Mouse (Mus musculus): ENCODE measurements around the gene Cyp21a1. TPM values are rescaled to one million over a fixed set of nuclear protein-coding genes. Genes with fewer than 3 reads are reported as not detected.
"Not testable (repeated sequence)": the region's sequence is repeated elsewhere in the genome, so short reads cannot be mapped to it uniquely, and the experiment has no call there.

The Cyp21a1 gene
- polyA plus RNA-seq (2015; fragmentation: Nextera tagmentation; extraction: Ambion mirVana): 0.06 and 15.4 TPM in 2 replicates

DNA sequence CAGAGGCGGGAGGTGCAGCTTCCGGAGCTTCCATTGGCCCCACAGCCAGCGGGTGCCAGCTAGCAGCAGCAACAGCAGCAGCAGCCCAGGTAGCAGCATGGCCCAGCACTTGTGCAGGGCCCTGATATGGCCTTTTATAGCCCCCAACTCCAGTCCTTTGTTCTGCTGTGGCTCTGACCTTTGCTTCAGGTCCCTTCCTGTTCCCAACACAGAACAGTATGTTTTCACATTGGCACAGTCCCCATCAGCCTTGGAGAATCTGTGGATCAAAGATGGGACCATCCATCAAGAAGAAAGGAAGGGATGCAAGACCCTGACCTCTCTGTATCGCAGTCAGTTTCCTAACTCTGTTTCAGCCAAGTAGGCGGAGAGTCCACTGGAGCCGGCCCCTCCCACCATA, at the start of gene Cyp21a1:
Cyp21a1 (minus strand) TSS at position 261 of the 400 bp plus-strand sequence.
- H3K27me3 ChIP-seq (replicated peaks; ENCODE audit: control insufficient read depth, insufficient read depth, low read length); H3K4me2 ChIP-seq (ENCODE audit: low read depth, low read length); H3K4me3 ChIP-seq (ENCODE audit: low read length); H3K36me3 ChIP-seq (ENCODE audit: control insufficient read depth, insufficient read depth, low read length); ATAC-seq; H3K4me1 ChIP-seq (ENCODE audit: control insufficient read depth, insufficient read depth, low read length); H3K27ac ChIP-seq (ENCODE audit: low read length); H3K9ac ChIP-seq (ENCODE audit: low read depth, low read length); H3K9me3 ChIP-seq (ENCODE audit: control insufficient read depth, low read length): not testable (repeated sequence)
- WGBS: 90% methylated on average over 4 of the region's 6 CpGs

DNA sequence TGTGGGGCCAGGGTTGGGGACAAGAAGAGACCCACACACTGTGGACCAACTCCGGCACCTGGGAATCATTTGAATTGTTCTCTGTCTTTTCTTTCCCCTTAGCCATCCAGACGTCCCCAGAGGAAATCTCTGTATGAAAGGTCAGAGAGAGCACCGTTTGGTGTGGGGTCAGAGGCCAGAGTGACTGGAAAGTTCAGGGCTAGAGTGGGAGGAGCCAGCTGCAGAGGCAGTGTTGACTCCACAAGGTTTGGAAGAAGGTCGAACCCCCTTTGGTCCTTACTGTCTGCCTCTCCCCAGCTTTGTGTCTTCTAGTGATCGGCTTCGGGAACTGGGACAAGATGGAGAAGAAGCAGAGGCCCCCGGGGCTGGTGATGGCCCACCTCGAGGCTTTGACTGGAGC, 49.1 kb upstream of the Cyp21a1 start:
- Histone ChIP-seq H3K27ac (ENCODE audit: low read length) (no peak overlapping the region), H3K4me3 (ENCODE audit: low read length) (no peak overlapping the region), H3K36me3 (ENCODE audit: control insufficient read depth, insufficient read depth, low read length) (peaks cover 12% of the 10 kb centered on the region), H3K4me1 (ENCODE audit: control insufficient read depth, insufficient read depth, low read length) (peaks cover 19% of the 10 kb centered on the region), H3K9me3 (ENCODE audit: control insufficient read depth, low read length) (no peaks in the 10 kb centered on the region), H3K9ac (ENCODE audit: low read depth, low read length) (no peak overlapping the region; the same call in 1 of the 2 replicates), H3K27me3 (replicated peaks; ENCODE audit: control insufficient read depth, insufficient read depth, low read length) (no peaks in the 10 kb centered on the region), H3K4me2 (ENCODE audit: low read depth, low read length) (no peak overlapping the region)
- ATAC-seq: no peak
- WGBS: 77% methylated on average over 8 of the region's 8 CpGs

DNA sequence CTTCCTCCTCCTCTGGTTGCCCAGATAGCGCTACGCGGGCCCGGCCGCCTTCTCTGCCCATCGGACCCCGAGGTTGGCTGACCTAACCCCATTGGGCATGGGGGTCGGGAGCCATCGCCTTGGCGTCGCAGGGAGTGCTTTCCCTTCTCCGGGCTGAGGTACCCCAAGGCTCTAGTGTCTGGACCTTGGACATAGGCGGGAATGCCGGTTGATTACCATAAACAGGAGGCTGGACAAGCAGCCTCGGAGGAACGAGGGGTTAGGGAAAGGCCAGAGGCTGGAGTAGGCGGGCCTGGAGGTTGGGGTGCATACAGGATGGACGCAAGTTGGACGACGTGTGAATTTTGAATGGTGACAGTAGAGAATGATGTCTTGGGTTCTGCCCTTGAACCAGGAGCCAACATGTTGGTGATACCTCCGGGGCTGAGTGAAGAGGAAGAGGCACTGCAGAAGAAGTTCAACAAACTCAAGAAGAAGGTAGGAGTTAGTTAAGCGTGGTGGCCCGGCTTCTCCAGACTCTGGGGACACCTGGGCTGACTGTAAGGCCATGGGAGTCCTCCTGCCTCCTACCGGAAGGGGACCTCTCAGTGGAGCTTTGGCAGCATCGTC, 46.3 kb upstream of the Cyp21a1 start:
- H3K36me3 ChIP-seq (ENCODE audit: control insufficient read depth, insufficient read depth, low read length): peaks cover 12% of the 10 kb centered on the region

DNA sequence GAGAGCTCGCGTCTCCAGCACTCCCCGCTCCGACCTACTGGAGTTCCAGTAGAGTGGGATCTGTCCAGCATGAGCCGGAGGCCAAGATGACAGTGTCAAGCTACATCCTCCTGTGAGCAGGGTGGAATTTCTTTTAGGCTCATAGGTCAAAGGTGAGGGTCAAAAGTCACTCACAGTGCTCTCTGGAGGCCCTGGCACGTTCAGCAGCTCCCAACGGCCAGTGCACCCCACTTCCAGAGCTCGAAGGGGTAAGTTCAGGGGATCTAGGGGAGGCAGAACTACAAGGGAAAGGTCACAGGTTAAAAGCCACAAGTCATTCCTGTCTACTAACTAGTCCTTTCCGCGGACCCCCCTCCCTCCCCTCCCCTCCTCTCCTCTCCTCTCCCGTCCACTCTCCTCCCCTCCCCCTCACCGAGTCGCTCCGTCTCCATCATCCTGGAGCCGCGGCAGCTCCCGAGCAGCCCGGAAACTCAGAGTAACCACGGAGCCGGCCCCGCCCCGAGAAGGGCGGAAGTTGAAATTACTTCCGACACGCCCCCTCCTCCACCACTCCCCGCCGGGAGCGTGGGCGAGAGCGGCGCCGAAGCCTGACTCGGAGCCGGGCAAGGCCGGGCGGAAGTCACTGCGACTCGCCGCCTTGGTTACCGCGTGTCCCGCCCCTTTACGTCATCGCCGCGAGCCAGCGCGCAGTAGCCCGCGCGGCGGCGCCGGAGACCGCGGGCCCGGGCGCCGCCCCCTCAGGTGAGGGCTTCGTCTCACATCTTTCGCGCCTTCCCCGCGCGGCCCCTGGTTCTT, 45.6 kb upstream of the Cyp21a1 start, which contains the start of the genes Skiv2l and Nelfe:
Skiv2l (minus strand) TSS at position 489 of the 795 bp plus-strand sequence.
Nelfe (plus strand) TSS at position 670 of the 795 bp plus-strand sequence.
- H3K4me1 ChIP-seq (ENCODE audit: control insufficient read depth, insufficient read depth, low read length): peaks cover 19% of the 10 kb centered on the region
- peak within 1 kb of the TSS; percentile 88 for H3K4me2 ChIP-seq (ENCODE audit: low read depth, low read length)
- under 1% methylated on average over 64 of the region's 65 CpGs for WGBS
- H3K36me3 ChIP-seq (ENCODE audit: control insufficient read depth, insufficient read depth, low read length): peaks cover 13% of the 10 kb centered on the region
- H3K27ac ChIP-seq (ENCODE audit: low read length): peak within 1 kb of the TSS; percentile 72
- H3K27me3 ChIP-seq (replicated peaks; ENCODE audit: control insufficient read depth, insufficient read depth, low read length): no peaks in the 10 kb centered on the region
- peak within 1 kb of the TSS; percentile 84 for H3K9ac ChIP-seq (ENCODE audit: low read depth, low read length)
- no peaks in the 10 kb centered on the region for H3K9me3 ChIP-seq (ENCODE audit: control insufficient read depth, low read length)
- peak; percentile 98 for ATAC-seq
- H3K4me3 ChIP-seq (ENCODE audit: low read length): peak within 1 kb of the TSS; percentile 76

More for the DNA sequence above, 46.3 kb upstream of the Cyp21a1 start:
- H3K27me3 ChIP-seq (replicated peaks; ENCODE audit: control insufficient read depth, insufficient read depth, low read length): no peaks in the 10 kb centered on the region
- peak; percentile 70 for ATAC-seq
- no peaks in the 10 kb centered on the region for H3K9me3 ChIP-seq (ENCODE audit: control insufficient read depth, low read length)
- H3K27ac ChIP-seq (ENCODE audit: low read length): peak overlapping the region; percentile 72
- peak overlapping the region; percentile 76 for H3K4me3 ChIP-seq (ENCODE audit: low read length)
- H3K4me1 ChIP-seq (ENCODE audit: control insufficient read depth, insufficient read depth, low read length): peaks cover 19% of the 10 kb centered on the region
- H3K9ac ChIP-seq (ENCODE audit: low read depth, low read length): peak overlapping the region; percentile 84
- under 1% methylated on average over 25 of the region's 25 CpGs for WGBS
- peak overlapping the region; percentile 84 for H3K4me2 ChIP-seq (ENCODE audit: low read depth, low read length)

DNA sequence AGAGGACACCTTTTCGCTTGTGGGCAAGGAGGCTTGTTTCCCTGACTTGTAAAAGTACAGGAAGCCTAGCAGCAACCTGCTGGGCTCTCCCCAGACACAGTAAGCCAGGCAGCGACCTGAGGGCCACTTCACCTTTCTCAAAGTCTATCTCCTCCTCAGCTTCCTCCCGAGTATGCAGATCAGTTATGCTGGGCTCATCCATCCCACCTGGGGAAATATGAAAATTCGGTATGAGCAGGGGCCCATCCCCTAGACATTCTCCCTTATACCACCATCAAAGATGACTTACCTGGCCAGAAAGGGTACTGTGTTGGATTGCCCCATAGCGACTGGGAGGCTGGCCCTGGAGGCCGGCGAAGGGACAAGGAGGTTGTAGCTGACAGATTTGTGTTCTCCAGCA, 43.3 kb upstream of the Cyp21a1 start:
- Histone ChIP-seq H3K36me3 (ENCODE audit: control insufficient read depth, insufficient read depth, low read length) (peaks cover 13% of the 10 kb centered on the region; the same call in 1 of the 2 replicates), H3K4me1 (ENCODE audit: control insufficient read depth, insufficient read depth, low read length) (peaks cover 19% of the 10 kb centered on the region)

DNA sequence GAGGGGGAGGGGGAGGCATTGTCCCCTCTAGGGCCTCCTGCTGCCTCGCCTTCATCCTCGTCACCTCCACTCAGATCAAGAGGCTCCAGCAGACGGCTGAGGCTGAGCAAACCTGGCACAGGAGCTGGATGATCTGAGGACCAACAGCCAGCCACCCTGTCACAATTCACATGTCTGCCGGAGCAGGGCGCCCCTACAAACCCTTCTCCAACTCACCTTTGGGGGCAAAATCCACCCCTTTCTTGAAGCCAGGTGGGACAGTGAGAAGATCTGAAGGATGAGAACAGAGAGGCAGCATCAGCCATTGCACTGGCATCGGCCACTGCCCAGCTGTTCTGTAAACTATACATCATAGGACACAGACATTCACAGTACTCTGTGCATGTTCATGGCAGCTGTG, 42.8 kb upstream of the Cyp21a1 start:
- no peak overlapping the region for H3K9ac ChIP-seq (ENCODE audit: low read depth, low read length)
- H3K4me1 ChIP-seq (ENCODE audit: control insufficient read depth, insufficient read depth, low read length): peaks cover 19% of the 10 kb centered on the region
- 86% methylated on average over 6 of the region's 6 CpGs for WGBS
- H3K9me3 ChIP-seq (ENCODE audit: control insufficient read depth, low read length): no peaks in the 10 kb centered on the region
- no peak overlapping the region for H3K27ac ChIP-seq (ENCODE audit: low read length)
- H3K4me2 ChIP-seq (ENCODE audit: low read depth, low read length): no peak overlapping the region
- peaks cover 15% of the 10 kb centered on the region; the same call in 1 of the 2 replicates for H3K36me3 ChIP-seq (ENCODE audit: control insufficient read depth, insufficient read depth, low read length)
- no peaks in the 10 kb centered on the region for H3K27me3 ChIP-seq (replicated peaks; ENCODE audit: control insufficient read depth, insufficient read depth, low read length)
- no peak for ATAC-seq
- no peak overlapping the region for H3K4me3 ChIP-seq (ENCODE audit: low read length)

More for the DNA sequence above, 43.3 kb upstream of the Cyp21a1 start:
- Histone ChIP-seq H3K4me2 (ENCODE audit: low read depth, low read length) (no peak overlapping the region), H3K4me3 (ENCODE audit: low read length) (no peak overlapping the region), H3K27me3 (replicated peaks; ENCODE audit: control insufficient read depth, insufficient read depth, low read length) (no peaks in the 10 kb centered on the region), H3K27ac (ENCODE audit: low read length) (no peak overlapping the region), H3K9me3 (ENCODE audit: control insufficient read depth, low read length) (no peaks in the 10 kb centered on the region), H3K9ac (ENCODE audit: low read depth, low read length) (no peak overlapping the region)
- ATAC-seq: no peak
- WGBS: 93% methylated on average over 7 of the region's 7 CpGs

DNA sequence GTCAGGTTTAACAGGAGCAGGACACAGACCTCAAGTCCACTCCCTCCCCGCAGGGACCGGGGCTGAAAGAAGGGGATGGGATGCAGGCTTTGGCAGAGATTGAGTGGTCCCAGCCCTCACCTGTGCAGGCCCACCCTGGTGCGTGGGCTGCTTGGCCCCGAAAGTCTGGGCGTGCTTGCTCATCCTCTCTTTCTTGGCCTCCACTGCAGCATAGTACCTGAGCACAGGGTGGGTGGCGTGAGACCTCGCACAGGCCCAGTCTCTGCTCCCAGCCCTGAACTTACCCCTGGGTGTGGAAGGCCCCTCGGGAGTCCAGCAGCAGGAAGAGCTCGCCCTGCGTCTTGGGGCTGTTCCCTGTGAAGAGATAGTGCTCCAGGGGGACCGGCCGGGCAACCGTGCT, 40.5 kb upstream of the Cyp21a1 start:
- no peak for ATAC-seq

DNA sequence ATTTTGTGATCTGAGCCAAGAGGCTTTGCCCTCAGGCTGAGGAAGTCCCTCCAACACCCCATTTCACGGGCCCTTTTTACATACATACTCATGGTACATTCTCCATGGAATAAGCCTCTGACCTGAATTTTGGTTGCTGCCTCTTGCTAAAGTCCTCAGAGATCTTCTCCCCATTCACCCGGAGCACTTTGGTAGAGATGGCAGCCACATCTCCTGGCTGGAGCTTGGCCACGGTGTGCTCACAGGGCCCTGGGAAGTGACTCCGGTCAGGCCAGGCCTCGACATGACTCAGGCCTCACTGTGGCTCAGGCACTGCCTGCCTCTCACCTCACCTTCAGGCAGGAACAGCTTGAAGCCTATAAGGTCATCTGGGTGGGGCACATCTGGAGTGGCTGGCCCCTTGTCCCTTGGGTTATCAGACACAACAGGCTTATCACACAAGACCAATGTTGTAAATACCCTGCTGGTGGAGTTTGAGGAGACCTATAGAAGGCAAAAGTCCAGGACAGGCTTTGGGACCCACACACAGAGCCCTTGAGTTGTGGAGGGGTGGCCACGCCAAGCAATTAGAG, 36.5 kb upstream of the Cyp21a1 start:
- H3K27ac ChIP-seq (ENCODE audit: low read length): no peak overlapping the region
- 84% methylated on average over 6 of the region's 6 CpGs for WGBS
- ATAC-seq: no peak
- peaks cover 29% of the 10 kb centered on the region for H3K36me3 ChIP-seq (ENCODE audit: control insufficient read depth, insufficient read depth, low read length)
- H3K4me1 ChIP-seq (ENCODE audit: control insufficient read depth, insufficient read depth, low read length): peaks cover 11% of the 10 kb centered on the region
- H3K27me3 ChIP-seq (replicated peaks; ENCODE audit: control insufficient read depth, insufficient read depth, low read length): no peaks in the 10 kb centered on the region
- no peaks in the 10 kb centered on the region for H3K9me3 ChIP-seq (ENCODE audit: control insufficient read depth, low read length)
- no peak overlapping the region for H3K4me3 ChIP-seq (ENCODE audit: low read length)
- no peak overlapping the region for H3K4me2 ChIP-seq (ENCODE audit: low read depth, low read length)
- H3K9ac ChIP-seq (ENCODE audit: low read depth, low read length): no peak overlapping the region

More for the DNA sequence above, 40.5 kb upstream of the Cyp21a1 start:
- Histone ChIP-seq H3K9ac (ENCODE audit: low read depth, low read length) (no peak overlapping the region), H3K27ac (ENCODE audit: low read length) (no peak overlapping the region), H3K9me3 (ENCODE audit: control insufficient read depth, low read length) (no peaks in the 10 kb centered on the region), H3K4me2 (ENCODE audit: low read depth, low read length) (no peak overlapping the region), H3K36me3 (ENCODE audit: control insufficient read depth, insufficient read depth, low read length) (peaks cover 24% of the 10 kb centered on the region), H3K4me3 (ENCODE audit: low read length) (no peak overlapping the region), H3K4me1 (ENCODE audit: control insufficient read depth, insufficient read depth, low read length) (peaks cover 6% of the 10 kb centered on the region), H3K27me3 (replicated peaks; ENCODE audit: control insufficient read depth, insufficient read depth, low read length) (no peaks in the 10 kb centered on the region)
- WGBS: 90% methylated on average over 13 of the region's 13 CpGs

DNA sequence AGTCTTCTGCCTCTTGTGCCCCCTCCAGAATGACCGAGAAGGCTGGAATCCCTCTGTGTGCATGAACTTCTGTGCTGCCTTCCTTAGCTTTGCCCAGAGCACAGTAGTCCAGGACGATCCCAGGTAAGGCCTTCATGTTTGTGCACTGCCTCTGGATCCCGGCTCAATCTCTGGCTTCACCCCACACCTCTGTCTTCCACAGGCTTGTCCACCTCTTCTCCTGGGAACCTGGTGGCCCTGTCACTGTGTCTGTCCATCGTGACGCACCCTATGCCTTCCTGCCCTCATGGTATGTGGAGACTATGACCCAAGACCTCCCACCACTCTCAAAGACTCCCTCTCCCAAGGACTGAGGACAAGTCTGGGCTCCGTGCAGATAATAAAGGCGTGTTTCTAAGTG, 34.4 kb upstream of the Cyp21a1 start:
- WGBS: 85% methylated on average over 7 of the region's 7 CpGs
- no peak overlapping the region for H3K4me3 ChIP-seq (ENCODE audit: low read length)
- peaks cover 13% of the 10 kb centered on the region for H3K4me1 ChIP-seq (ENCODE audit: control insufficient read depth, insufficient read depth, low read length)
- no peaks in the 10 kb centered on the region for H3K9me3 ChIP-seq (ENCODE audit: control insufficient read depth, low read length)
- no peak overlapping the region for H3K27ac ChIP-seq (ENCODE audit: low read length)
- no peaks in the 10 kb centered on the region for H3K27me3 ChIP-seq (replicated peaks; ENCODE audit: control insufficient read depth, insufficient read depth, low read length)
- peaks cover 20% of the 10 kb centered on the region; the same call in 1 of the 2 replicates for H3K36me3 ChIP-seq (ENCODE audit: control insufficient read depth, insufficient read depth, low read length)
- H3K9ac ChIP-seq (ENCODE audit: low read depth, low read length): no peak overlapping the region
- H3K4me2 ChIP-seq (ENCODE audit: low read depth, low read length): no peak overlapping the region
- ATAC-seq: no peak
